Mouse (Mus musculus): ENCODE measurements around the gene Zfp831.

- no peak for TF ChIP-seq POLR2A (IDR thresholded peaks at IDR 0.05; ENCODE audit: control insufficient read depth, low read depth, low read length)
- no peak for TF ChIP-seq CTCF (IDR thresholded peaks at IDR 0.05; ENCODE audit: control insufficient read depth, insufficient read depth, insufficient replicate concordance, low read depth, low read length)
Measured at GRCm38 (mm10) chr2:174643448-174644144, at the start of gene Zfp831.
